Mouse (Mus musculus): ENCODE data around the gene Igsf9b. TPM values are rescaled to one million over a fixed set of nuclear protein-coding genes. Genes with fewer than 3 reads are reported as not detected.
A peak's percentile ranks its signal among the peaks of the same experiment; 100 is the strongest.

Igsf9b gene
- polyA plus RNA-seq, 1 experiment from 2014 or later, result 9.9 TPM

DNA sequence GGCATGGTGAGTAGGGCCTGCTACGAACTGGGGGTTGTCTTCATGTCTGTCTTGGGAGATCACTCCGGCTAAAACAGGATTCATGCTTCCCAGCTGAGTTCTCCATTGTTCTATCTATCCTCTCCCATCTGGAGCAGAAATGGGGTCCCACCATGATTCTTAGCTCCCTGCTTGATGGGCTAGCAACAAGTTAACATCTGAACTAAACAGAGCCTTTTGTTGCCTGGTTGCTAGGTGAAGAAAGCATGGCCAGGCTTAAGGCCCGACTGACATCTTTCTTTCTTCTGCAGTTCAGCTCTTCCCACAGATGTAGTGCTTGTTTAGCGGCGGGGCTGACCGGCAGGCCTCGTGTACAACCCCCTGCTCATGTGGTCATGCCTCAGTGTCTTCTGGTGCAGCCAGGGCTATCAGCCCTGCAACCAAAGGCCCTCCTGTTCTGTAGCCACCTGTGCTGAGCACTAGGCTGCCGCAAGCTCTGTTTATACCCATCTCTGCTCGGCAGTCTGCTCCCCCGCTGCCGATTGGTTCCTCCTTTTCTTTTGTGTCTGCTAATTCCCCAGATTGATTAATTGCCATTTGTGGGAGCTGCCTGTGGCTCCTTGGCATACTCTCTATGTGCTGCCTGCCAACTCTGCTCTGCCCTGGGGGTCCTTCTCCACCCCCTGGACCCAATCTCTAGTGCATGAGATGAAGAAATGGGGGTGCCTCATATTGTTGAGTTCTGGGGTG lies 47.7 kb downstream of the Igsf9b start:
- no peak overlapping the region; the same call in 1 of the 2 replicates for H3K4me2 ChIP-seq
- peaks cover 8% of the 10 kb centered on the region for H3K4me1 ChIP-seq
- no peak overlapping the region for H3K4me3 ChIP-seq (replicated peaks)
- no peak overlapping the region for H3K9ac ChIP-seq
- H3K36me3 ChIP-seq (replicated peaks), result peaks cover 42% of the 10 kb centered on the region
- 45% methylated on average over 11 of the region's 11 CpGs for WGBS
- peak; percentile 61; the same call in 1 of the 2 replicates for ATAC-seq (ENCODE audit: low FRiP score)
- no peaks in the 10 kb centered on the region for H3K9me3 ChIP-seq
- 0 out of 2 replicates have a peak overlapping the region, but pooled peaks have one; percentile 19 for H3K27ac ChIP-seq
- no peaks in the 10 kb centered on the region for H3K27me3 ChIP-seq

DNA sequence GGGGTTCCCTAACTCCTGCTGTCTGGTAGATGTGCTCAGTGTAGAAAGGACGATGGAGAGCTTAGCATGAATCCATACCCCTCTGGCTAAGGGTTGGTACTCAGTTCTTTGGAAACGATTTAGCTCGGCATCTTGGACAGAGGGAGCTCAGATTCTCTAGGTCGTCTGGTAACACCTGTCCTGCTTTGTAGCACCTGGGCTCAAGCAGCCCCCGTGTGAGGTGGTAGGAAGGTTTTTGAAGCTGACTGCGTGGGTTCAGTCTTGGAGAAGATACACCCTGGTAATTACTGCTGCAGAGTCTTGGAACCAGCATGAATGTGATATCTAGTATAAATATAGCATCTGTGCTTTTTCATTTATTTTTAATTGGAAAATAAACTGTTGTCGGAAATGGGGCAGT lies 54.1 kb downstream of the Igsf9b start:
- ATAC-seq (ENCODE audit: low FRiP score), result no peak
- no peaks in the 10 kb centered on the region for H3K9me3 ChIP-seq

DNA sequence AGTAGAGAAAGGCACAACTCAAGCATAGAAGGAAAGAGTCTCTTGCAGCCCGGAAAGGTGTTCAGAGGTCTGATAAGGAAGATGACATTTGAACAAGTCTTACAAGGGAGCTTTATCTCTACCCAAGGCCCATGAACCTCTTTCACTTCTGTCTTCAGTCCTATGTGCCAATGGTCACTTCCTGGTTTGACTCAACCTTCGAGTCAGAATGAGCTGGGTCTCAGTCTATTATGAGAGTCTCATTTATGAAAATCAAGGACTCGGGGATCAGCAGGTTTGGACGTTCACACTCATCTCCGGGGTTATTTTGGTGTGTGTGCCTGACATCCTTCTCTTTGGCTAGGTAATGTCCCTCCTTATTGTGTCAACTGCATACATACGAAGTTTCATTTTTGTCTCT lies 58.9 kb downstream of the Igsf9b start:
- Histone ChIP-seq H3K4me2 (no peak overlapping the region), H3K9me3 (no peaks in the 10 kb centered on the region), H3K4me1 (no peaks in the 10 kb centered on the region), H3K4me3 (replicated peaks) (no peak overlapping the region), H3K9ac (no peak overlapping the region), H3K27me3 (no peaks in the 10 kb centered on the region), H3K27ac (no peak overlapping the region), H3K36me3 (replicated peaks) (no peaks in the 10 kb centered on the region; the same call in 1 of the 2 replicates)
- 94% methylated on average over 6 of the region's 6 CpGs for WGBS
- no peak for ATAC-seq (ENCODE audit: low FRiP score)

More for the DNA sequence above, 54.1 kb downstream of the Igsf9b start:
- H3K27ac ChIP-seq, result no peak overlapping the region
- H3K27me3 ChIP-seq, result no peaks in the 10 kb centered on the region
- H3K4me2 ChIP-seq, result no peak overlapping the region
- H3K4me1 ChIP-seq, result no peaks in the 10 kb centered on the region
- WGBS, result 90% methylated on average over 7 of the region's 7 CpGs
- peaks cover 6% of the 10 kb centered on the region; the same call in 1 of the 2 replicates for H3K36me3 ChIP-seq (replicated peaks)
- H3K9ac ChIP-seq, result no peak overlapping the region
- no peak overlapping the region for H3K4me3 ChIP-seq (replicated peaks)

DNA sequence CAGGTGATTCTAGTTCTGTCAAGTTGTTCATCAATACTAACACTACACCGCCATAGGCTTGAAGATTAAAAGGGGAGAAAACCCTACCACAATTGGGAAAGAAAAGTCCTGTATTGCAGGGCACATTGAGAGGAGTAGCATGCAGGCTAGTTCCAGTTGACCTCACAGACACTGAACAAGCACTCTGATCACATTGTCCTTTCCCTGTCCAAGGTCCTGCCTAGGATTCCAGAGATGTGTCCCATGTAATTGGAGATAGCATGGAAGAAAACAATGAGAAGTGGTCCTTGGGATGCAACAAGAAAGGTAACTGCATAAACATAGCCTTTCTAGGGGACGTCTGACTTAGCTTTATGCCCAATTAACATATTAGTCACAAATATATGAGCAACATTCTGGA lies 68.2 kb downstream of the Igsf9b start:
- no peaks in the 10 kb centered on the region for H3K36me3 ChIP-seq (replicated peaks)
- no peaks in the 10 kb centered on the region for H3K9me3 ChIP-seq
- no peak overlapping the region for H3K4me3 ChIP-seq (replicated peaks)
- 69% methylated on average over 2 of the region's 2 CpGs for WGBS
- no peak overlapping the region for H3K27ac ChIP-seq
- ATAC-seq (ENCODE audit: low FRiP score), result no peak
- no peaks in the 10 kb centered on the region for H3K4me1 ChIP-seq
- no peak overlapping the region for H3K4me2 ChIP-seq
- H3K27me3 ChIP-seq, result no peaks in the 10 kb centered on the region
- no peak overlapping the region for H3K9ac ChIP-seq

DNA sequence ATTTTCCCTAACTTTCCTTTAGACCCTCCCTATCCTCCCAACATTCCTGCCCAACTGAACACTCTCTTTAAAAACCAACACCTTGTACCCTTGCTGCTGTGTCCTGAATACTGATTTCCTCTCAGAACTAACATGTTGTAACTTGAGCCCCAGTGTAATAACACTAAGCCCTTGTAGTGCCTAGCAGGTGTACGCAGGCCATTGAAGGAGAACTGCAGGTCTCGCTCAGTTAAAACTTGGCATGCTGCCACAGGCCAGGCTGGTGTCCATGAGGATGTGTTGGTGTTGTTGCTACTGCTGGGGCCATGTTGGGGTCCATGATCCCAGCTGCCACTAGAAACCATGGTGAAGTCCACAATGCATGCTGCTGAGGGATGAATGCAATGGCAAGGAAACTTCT lies 70.1 kb downstream of the Igsf9b start:
- no peak for ATAC-seq (ENCODE audit: low FRiP score)
- H3K9me3 ChIP-seq, result no peaks in the 10 kb centered on the region
- H3K4me3 ChIP-seq (replicated peaks), result no peak overlapping the region
- no peaks in the 10 kb centered on the region for H3K27me3 ChIP-seq
- no peaks in the 10 kb centered on the region for H3K36me3 ChIP-seq (replicated peaks)
- H3K27ac ChIP-seq, result no peak overlapping the region
- no peak overlapping the region for H3K4me2 ChIP-seq
- H3K9ac ChIP-seq, result no peak overlapping the region
- H3K4me1 ChIP-seq, result no peaks in the 10 kb centered on the region
- 72% methylated on average over 2 of the region's 2 CpGs for WGBS

DNA sequence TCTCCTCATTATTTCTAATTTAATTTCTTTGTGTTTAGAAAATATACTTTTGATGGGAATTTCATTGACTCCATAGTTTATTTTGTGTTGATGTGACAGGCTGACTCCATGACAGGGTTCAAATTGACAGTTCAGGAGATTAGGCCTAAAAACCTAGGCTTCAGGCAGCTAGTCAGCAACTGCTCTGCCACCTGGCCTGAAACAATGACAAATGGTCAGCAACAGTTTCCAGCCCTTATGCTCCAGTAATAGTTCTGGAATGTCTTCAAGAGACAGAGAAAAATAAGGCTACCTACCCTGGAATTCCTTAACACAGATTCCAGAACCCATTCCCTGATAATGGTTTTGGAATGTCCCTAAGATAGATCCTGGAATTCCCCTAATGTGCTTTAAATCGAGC lies 76.7 kb downstream of the Igsf9b start:
- Histone ChIP-seq H3K4me3 (replicated peaks) (no peak overlapping the region), H3K4me1 (no peaks in the 10 kb centered on the region), H3K27ac (no peak overlapping the region), H3K36me3 (replicated peaks) (no peaks in the 10 kb centered on the region), H3K9me3 (no peaks in the 10 kb centered on the region), H3K4me2 (no peak overlapping the region), H3K9ac (no peak overlapping the region), H3K27me3 (no peaks in the 10 kb centered on the region)
- 84% methylated on average over 1 of the region's 1 CpGs for WGBS
- no peak for ATAC-seq (ENCODE audit: low FRiP score)

DNA sequence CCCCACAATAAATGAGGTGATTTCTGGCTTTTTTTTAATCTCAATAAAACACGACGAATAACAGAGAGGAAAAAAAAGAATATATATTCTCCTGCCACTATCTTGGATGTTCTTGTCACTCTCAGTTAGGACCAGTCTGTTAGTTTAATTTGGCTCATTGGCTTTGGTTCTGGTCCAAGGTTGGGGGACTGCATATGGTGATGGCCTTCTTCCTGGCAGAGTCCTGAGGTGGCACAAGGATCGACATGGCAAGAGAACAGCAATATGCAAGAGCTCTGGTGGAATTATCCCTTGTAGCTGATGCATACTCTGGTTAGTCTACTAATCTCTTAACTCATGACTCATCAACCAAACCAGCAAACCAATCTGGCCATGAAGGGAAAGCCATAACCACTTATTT lies 87.9 kb downstream of the Igsf9b start:
- Histone ChIP-seq H3K4me1 (no peaks in the 10 kb centered on the region), H3K27me3 (no peaks in the 10 kb centered on the region), H3K4me3 (replicated peaks) (no peak overlapping the region), H3K27ac (no peak overlapping the region), H3K9me3 (no peaks in the 10 kb centered on the region), H3K4me2 (no peak overlapping the region), H3K36me3 (replicated peaks) (no peaks in the 10 kb centered on the region), H3K9ac (no peak overlapping the region)
- no peak for ATAC-seq (ENCODE audit: low FRiP score)
- WGBS, result 97% methylated on average over 3 of the region's 3 CpGs

DNA sequence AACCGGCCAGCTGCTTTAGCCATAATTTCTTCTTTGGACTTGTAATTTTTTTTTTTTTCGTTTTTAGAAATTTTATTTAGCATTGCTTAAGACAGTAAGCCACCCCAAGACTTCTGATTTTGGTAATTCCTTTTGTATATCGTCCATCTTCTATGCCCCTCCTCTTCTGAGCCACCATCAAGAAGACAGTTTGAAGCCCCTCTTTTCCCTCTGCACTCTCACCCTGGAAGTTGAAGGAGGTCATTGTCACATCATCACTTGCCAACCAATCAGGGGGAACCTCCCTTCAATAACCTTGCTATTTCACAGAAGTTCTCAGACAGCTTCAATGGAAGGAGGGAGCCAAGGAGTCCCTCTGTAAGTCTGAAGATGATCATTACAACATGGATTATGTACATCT lies 97.5 kb downstream of the Igsf9b start, which contains the start of gene Spata19:
Gene Spata19, plus strand, starts transcription at position 301 of the 400 bp plus-strand sequence.
- no peaks in the 10 kb centered on the region for H3K27me3 ChIP-seq
- ATAC-seq (ENCODE audit: low FRiP score), result no peak
- no peaks in the 10 kb centered on the region for H3K9me3 ChIP-seq
- 84% methylated on average over 3 of the region's 3 CpGs for WGBS
- H3K36me3 ChIP-seq (replicated peaks), result no peaks in the 10 kb centered on the region
- no peak within 1 kb of the TSS for H3K9ac ChIP-seq
- no peak within 1 kb of the TSS for H3K4me2 ChIP-seq
- no peaks in the 10 kb centered on the region for H3K4me1 ChIP-seq
- no peak within 1 kb of the TSS for H3K27ac ChIP-seq
- H3K4me3 ChIP-seq (replicated peaks), result no peak within 1 kb of the TSS

DNA sequence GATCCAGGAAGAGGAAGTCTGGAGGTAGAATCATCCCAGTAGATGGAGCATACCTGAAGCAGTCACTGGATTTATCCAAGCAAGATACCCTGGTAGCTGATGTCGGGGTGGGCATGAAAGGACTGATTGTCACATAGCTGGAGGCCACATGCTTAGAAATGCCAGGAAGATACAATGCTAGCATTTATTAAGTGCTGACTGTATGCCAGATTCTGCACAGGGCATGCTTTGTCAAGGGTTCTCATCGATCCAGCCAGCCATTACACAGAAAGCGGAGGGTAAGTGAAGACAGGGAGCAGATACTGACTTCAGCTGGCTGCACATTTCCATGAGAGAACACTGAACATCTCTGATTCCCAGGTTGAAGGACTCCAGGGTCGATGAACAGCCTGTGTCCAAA lies 102.2 kb downstream of the Igsf9b start:
- no peak overlapping the region for H3K4me2 ChIP-seq
- H3K27ac ChIP-seq, result no peak overlapping the region
- H3K36me3 ChIP-seq (replicated peaks), result no peaks in the 10 kb centered on the region
- H3K4me3 ChIP-seq (replicated peaks), result no peak overlapping the region
- 83% methylated on average over 4 of the region's 4 CpGs for WGBS
- no peak overlapping the region for H3K9ac ChIP-seq
- no peaks in the 10 kb centered on the region for H3K4me1 ChIP-seq
- H3K9me3 ChIP-seq, result no peaks in the 10 kb centered on the region
- no peak for ATAC-seq (ENCODE audit: low FRiP score)
- H3K27me3 ChIP-seq, result no peaks in the 10 kb centered on the region

Other genes with a start within 250 kb of the Igsf9b start
- gene Jam3, start 143.8 kb upstream of the Igsf9b start, polyA plus RNA-seq (2016; fragmentation: Nextera tagmentation; extraction: Ambion mirVana), result 146 and 155 TPM in 2 replicates
- gene Spata19, start 97.6 kb downstream of the Igsf9b start, polyA plus RNA-seq (2016; fragmentation: Nextera tagmentation; extraction: Ambion mirVana), result not detected in 2 replicates

Measured in forebrain, embryonic 12.5 days (tissue).